Mouse (Mus musculus): ENCODE measurements around the gene Tmem86a. TPM values are rescaled to one million over a fixed set of nuclear protein-coding genes. Genes with fewer than 3 reads are reported as not detected.
A peak's percentile ranks its signal among the peaks of the same experiment; 100 is the strongest.

Tmem86a gene
- polyA plus RNA-seq (2015; fragmentation: Nextera tagmentation; extraction: Ambion mirVana): 27.9 and 29.9 TPM in 2 replicates

DNA sequence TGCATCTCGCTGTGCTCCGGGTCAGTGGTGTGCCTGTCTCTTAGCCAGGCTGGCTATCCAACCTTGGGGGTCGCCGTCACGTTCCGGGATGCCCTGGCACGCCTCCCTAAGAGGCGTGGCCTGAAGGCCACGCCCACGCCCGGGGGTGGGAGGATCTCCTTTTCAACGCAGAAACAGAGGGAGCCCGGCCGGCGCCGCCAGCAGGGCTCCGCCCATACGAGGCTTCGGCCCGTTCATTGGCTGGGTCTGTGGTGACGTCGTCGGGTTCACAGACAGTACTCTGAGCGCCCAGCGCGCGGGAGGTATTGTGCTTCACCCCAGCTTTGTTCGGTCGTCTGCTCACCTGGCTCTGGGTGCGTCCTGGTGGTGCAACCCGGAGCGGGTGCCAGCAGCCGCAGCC, at the start of gene Tmem86a:
Tmem86a (plus strand) TSS at position 236 of the 400 bp plus-strand sequence.
- Histone ChIP-seq H3K4me1 (ENCODE audit: control insufficient read depth, insufficient read depth, low read length) (peaks cover 22% of the 10 kb centered on the region), H3K4me2 (ENCODE audit: low read depth, low read length) (peak within 1 kb of the TSS; percentile 81), H3K9me3 (replicated peaks; ENCODE audit: control insufficient read depth, low read length) (no peaks in the 10 kb centered on the region), H3K27ac (ENCODE audit: low read length) (peak within 1 kb of the TSS; percentile 94), H3K36me3 (ENCODE audit: control insufficient read depth, insufficient read depth, low read length) (no peaks in the 10 kb centered on the region), H3K4me3 (replicated peaks; ENCODE audit: low read length) (peak within 1 kb of the TSS; percentile 86), H3K9ac (ENCODE audit: low read length) (peak within 1 kb of the TSS; percentile 92), H3K27me3 (ENCODE audit: control insufficient read depth, insufficient read depth, low read length) (no peaks in the 10 kb centered on the region)
- WGBS: under 1% methylated on average over 33 of the region's 33 CpGs
- peak; percentile 98 for ATAC-seq (ENCODE audit: insufficient read depth, low FRiP score)

DNA sequence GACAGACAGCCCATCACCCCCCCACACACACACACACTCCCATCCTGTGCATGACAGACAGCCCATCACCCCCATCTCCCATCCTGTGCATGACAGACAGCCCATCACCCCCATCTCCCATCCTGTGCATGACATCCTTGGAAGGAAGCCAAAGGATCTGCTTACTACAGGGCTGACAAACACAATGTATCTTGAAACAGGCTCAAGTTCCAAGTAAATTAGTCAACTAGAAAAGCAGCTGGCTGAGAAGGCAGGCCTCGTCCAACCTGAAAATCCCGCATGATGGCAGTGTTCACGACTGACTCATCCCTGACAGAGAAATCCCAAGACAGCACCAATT, 49.8 kb upstream of the Tmem86a start:
- Histone ChIP-seq H3K36me3 (ENCODE audit: control insufficient read depth, insufficient read depth, low read length) (peaks cover 21% of the 10 kb centered on the region), H3K4me2 (ENCODE audit: low read depth, low read length) (0 out of 2 replicates have a peak overlapping the region, but pooled peaks have one; percentile 5), H3K27ac (ENCODE audit: low read length) (peak overlapping the region; percentile 25), H3K4me1 (ENCODE audit: control insufficient read depth, insufficient read depth, low read length) (peaks cover 39% of the 10 kb centered on the region), H3K9ac (ENCODE audit: low read length) (peak overlapping the region; percentile 6; the same call in 1 of the 2 replicates), H3K27me3 (ENCODE audit: control insufficient read depth, insufficient read depth, low read length) (no peaks in the 10 kb centered on the region), H3K4me3 (replicated peaks; ENCODE audit: low read length) (no peak overlapping the region), H3K9me3 (replicated peaks; ENCODE audit: control insufficient read depth, low read length) (no peaks in the 10 kb centered on the region)
- ATAC-seq (ENCODE audit: insufficient read depth, low FRiP score): peak; percentile 65; the same call in 1 of the 2 replicates
- 29% methylated on average over 3 of the region's 3 CpGs for WGBS

DNA sequence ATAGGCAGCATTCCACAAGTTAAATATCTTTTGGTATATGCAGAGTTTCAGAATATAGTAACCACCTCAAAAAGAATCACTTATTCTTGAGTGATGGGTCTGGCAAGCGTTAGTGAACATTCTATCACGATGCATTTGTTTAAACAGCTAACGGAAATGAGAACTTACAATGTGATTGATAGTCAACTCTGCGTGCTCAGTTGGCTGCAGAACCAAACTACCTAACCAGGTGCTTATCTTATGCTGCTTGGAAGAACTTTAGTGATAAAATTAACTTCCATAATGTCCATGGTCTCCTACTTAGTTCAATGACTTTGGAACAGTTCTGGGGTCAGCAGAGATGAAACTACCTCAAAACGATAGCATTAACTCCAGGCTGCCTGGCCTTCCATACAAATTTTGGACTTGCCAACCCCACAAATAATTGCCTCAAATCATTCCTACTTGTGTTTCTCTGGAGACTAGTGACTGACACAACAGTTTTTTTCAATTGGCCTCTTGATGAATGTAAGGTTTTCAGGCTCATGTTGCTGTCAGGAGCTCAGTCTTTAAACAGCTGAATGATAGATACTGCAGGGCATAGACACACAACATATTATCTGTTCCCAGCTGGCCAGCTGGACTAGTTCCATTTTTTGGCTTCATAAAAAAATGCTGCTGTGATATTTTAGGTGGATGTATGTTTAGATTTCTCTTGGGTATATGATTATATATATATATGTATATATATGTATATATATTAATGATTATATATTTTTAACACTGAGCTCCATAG, 49.1 kb upstream of the Tmem86a start:
- peaks cover 39% of the 10 kb centered on the region for H3K4me1 ChIP-seq (ENCODE audit: control insufficient read depth, insufficient read depth, low read length)
- no peak overlapping the region for H3K4me2 ChIP-seq (ENCODE audit: low read depth, low read length)
- no peak for ATAC-seq (ENCODE audit: insufficient read depth, low FRiP score)
- no peak overlapping the region for H3K4me3 ChIP-seq (replicated peaks; ENCODE audit: low read length)
- H3K9ac ChIP-seq (ENCODE audit: low read length): no peak overlapping the region; the same call in 1 of the 2 replicates
- no peaks in the 10 kb centered on the region for H3K9me3 ChIP-seq (replicated peaks; ENCODE audit: control insufficient read depth, low read length)
- WGBS: 28% methylated on average over 5 of the region's 5 CpGs
- H3K36me3 ChIP-seq (ENCODE audit: control insufficient read depth, insufficient read depth, low read length): peaks cover 18% of the 10 kb centered on the region
- peak overlapping the region; percentile 46; the same call in 1 of the 2 replicates for H3K27ac ChIP-seq (ENCODE audit: low read length)
- H3K27me3 ChIP-seq (ENCODE audit: control insufficient read depth, insufficient read depth, low read length): no peaks in the 10 kb centered on the region

DNA sequence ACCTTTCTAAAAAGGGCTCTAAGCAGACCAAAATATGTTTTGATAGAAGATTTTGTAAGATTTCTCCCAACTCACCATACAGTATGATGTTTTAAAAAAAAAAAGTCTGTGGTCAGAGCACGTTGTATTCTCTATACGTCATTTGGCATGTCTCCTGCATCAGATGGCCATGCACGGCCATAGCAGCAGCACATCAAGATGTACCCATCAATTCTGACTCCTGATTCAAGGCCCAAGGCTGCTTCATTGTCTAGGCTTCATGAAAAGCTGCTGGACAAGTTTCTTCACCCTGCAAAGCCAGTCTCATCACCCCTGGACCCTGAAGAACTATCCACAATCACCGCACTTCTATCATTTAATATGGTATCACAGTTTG, 48.5 kb upstream of the Tmem86a start:
- peak overlapping the region; percentile 13; the same call in 1 of the 2 replicates for H3K27ac ChIP-seq (ENCODE audit: low read length)
- WGBS: 57% methylated on average over 4 of the region's 4 CpGs
- ATAC-seq (ENCODE audit: insufficient read depth, low FRiP score): no peak

DNA sequence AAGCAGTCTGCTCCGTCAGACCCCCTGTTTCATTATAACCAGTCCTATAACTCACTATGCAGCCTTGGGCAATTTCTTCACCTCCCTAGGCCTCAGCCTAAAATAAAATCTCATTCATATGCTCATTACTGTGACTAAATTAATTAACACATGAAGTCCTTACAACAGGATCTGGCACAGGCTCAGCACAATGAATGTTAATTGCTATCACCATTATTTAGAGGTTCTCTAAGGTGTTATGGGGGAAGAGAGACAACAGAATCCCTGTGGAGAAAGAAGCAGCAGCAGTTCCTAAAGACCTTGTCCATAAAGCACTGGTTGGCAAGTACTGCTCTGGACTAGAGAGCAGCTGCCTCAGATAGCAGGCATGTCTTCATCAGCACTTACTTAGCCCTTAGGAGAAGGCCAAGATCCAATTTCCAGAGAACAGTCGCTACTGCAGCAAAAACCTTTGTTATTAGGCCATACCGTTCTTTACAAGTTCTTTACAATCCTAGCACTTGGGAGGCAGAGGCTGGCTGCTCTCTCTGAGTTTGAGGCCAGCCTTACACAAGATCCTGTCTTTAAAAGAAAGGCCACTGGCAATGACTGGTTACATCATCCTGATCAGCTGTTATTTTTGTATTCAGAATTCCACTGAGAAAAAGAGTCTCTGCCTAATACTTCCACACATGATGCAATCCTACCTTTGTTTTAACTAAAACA, 46.8 kb upstream of the Tmem86a start:
- no peaks in the 10 kb centered on the region for H3K27me3 ChIP-seq (ENCODE audit: control insufficient read depth, insufficient read depth, low read length)
- peaks cover 43% of the 10 kb centered on the region for H3K4me1 ChIP-seq (ENCODE audit: control insufficient read depth, insufficient read depth, low read length)
- H3K4me2 ChIP-seq (ENCODE audit: low read depth, low read length): no peak overlapping the region
- H3K9ac ChIP-seq (ENCODE audit: low read length): no peak overlapping the region
- 64% methylated on average over 3 of the region's 3 CpGs for WGBS
- H3K36me3 ChIP-seq (ENCODE audit: control insufficient read depth, insufficient read depth, low read length): peaks cover 2% of the 10 kb centered on the region; the same call in 1 of the 2 replicates
- ATAC-seq (ENCODE audit: insufficient read depth, low FRiP score): no peak
- no peak overlapping the region for H3K4me3 ChIP-seq (replicated peaks; ENCODE audit: low read length)
- H3K27ac ChIP-seq (ENCODE audit: low read length): no peak overlapping the region
- H3K9me3 ChIP-seq (replicated peaks; ENCODE audit: control insufficient read depth, low read length): no peaks in the 10 kb centered on the region

More for the DNA sequence above, 48.5 kb upstream of the Tmem86a start:
- H3K27me3 ChIP-seq (ENCODE audit: control insufficient read depth, insufficient read depth, low read length): no peaks in the 10 kb centered on the region
- no peak overlapping the region for H3K4me2 ChIP-seq (ENCODE audit: low read depth, low read length)
- no peak overlapping the region for H3K9ac ChIP-seq (ENCODE audit: low read length)
- H3K4me1 ChIP-seq (ENCODE audit: control insufficient read depth, insufficient read depth, low read length): peaks cover 41% of the 10 kb centered on the region
- H3K9me3 ChIP-seq (replicated peaks; ENCODE audit: control insufficient read depth, low read length): no peaks in the 10 kb centered on the region
- peaks cover 18% of the 10 kb centered on the region for H3K36me3 ChIP-seq (ENCODE audit: control insufficient read depth, insufficient read depth, low read length)
- no peak overlapping the region for H3K4me3 ChIP-seq (replicated peaks; ENCODE audit: low read length)

DNA sequence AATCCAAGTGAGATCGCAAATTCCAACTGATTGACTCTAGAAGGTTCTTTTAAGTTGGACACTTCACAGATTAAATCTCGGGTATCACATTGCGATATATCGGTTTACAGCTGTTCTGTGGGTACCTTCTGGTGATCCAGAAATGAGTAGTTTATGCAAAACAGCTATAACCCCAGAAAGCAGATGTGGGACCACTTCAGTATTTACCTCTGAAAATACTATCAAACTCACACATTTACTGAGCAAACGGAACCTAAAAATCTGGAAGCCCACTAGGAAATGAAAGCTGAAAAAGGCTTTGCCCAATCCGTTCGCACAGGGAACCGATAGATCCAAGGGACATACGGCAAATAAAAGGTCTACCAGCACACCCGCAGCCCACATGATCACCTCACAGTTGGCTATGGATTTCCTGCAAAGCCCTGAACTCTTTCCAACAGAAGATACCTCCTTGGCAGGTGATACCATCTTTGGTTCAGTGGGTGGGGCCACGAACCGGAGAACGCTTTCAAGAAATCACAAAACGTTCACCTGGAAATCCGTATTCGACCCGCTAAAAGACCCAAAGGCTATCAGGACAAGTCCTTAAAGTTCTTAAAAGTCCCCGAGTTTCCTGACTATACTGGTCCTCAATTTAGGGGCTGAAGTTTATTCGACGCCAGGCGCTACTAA, 43.2 kb upstream of the Tmem86a start:
- no peaks in the 10 kb centered on the region for H3K27me3 ChIP-seq (ENCODE audit: control insufficient read depth, insufficient read depth, low read length)
- no peak for ATAC-seq (ENCODE audit: insufficient read depth, low FRiP score)
- 13% methylated on average over 21 of the region's 21 CpGs for WGBS
- H3K4me3 ChIP-seq (replicated peaks; ENCODE audit: low read length): peak overlapping the region; percentile 90
- H3K4me1 ChIP-seq (ENCODE audit: control insufficient read depth, insufficient read depth, low read length): peaks cover 26% of the 10 kb centered on the region
- H3K9me3 ChIP-seq (replicated peaks; ENCODE audit: control insufficient read depth, low read length): no peaks in the 10 kb centered on the region
- H3K4me2 ChIP-seq (ENCODE audit: low read depth, low read length): peak overlapping the region; percentile 89
- peak overlapping the region; percentile 97 for H3K27ac ChIP-seq (ENCODE audit: low read length)
- no peaks in the 10 kb centered on the region for H3K36me3 ChIP-seq (ENCODE audit: control insufficient read depth, insufficient read depth, low read length)
- H3K9ac ChIP-seq (ENCODE audit: low read length): peak overlapping the region; percentile 92

DNA sequence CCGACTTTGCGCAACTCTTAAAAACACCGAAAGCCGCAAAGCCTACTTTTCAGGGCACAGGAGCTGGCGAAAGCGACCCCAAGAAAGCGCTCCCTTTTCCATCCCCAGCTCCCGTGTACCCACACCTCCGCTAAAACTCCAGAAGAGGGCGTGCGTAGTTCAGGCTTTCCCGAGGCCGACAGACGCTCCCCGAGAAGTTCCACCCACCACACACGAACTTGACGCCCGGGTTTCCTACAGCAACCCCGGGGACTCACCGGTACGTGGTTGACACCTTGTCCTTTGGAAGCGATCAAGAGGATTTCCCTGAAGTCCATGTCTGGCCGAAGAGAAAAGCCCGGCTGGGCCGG, 42.6 kb upstream of the Tmem86a start:
- Histone ChIP-seq H3K4me2 (ENCODE audit: low read depth, low read length) (peak overlapping the region; percentile 89), H3K27ac (ENCODE audit: low read length) (peak overlapping the region; percentile 97), H3K4me1 (ENCODE audit: control insufficient read depth, insufficient read depth, low read length) (peaks cover 21% of the 10 kb centered on the region), H3K4me3 (replicated peaks; ENCODE audit: low read length) (peak overlapping the region; percentile 90), H3K9me3 (replicated peaks; ENCODE audit: control insufficient read depth, low read length) (no peaks in the 10 kb centered on the region), H3K27me3 (ENCODE audit: control insufficient read depth, insufficient read depth, low read length) (no peaks in the 10 kb centered on the region), H3K9ac (ENCODE audit: low read length) (peak overlapping the region; percentile 92), H3K36me3 (ENCODE audit: control insufficient read depth, insufficient read depth, low read length) (no peaks in the 10 kb centered on the region)
- peak; percentile 62 for ATAC-seq (ENCODE audit: insufficient read depth, low FRiP score)
- WGBS: under 1% methylated on average over 25 of the region's 25 CpGs

DNA sequence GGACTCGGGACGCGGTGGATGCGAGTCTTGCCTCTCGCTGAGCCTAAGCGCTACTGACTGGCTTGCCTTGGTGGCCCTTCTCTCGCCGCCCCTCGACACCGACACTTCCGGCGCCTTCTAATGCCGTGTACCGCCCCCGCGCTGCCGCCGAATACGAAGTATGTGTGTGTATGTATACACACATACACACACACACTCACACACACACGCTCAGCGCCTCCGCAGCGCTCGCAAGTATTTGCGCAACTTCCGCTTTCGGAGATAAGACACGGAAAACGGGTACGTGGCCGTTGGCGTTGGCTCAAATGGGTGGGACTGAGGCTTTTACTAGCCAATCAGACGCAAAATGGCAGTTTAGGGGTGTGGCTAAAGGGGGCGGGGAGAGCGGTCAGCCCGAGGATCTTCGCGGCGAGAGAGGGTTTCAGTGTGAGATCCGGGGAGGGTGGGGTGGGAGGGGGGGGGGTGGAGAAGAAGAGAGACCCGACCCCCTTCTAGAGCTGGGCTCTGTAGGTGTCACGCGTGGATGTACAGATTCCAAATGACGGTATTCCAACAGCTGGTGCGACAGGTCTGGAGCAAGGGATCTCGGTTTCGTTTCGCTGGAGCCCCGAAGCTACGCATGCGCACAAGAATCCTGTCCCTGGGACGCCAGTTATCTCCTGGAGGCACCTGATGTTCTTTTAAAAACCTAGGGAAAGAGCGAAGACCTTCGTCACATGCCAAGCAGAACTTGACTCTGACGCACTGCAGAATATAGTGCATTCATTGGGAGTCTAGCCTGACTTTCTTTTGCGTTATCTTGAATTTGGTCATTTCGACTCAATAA, 42.0 kb upstream of the Tmem86a start, which contains the start of gene Spty2d1:
Spty2d1 (minus strand) TSS at position 244 of the 826 bp plus-strand sequence.
- peak; percentile 95 for ATAC-seq (ENCODE audit: insufficient read depth, low FRiP score)
- Histone ChIP-seq H3K9ac (ENCODE audit: low read length) (peak within 1 kb of the TSS; percentile 92), H3K9me3 (replicated peaks; ENCODE audit: control insufficient read depth, low read length) (no peaks in the 10 kb centered on the region), H3K4me3 (replicated peaks; ENCODE audit: low read length) (peak within 1 kb of the TSS; percentile 90), H3K27ac (ENCODE audit: low read length) (peak within 1 kb of the TSS; percentile 97), H3K4me2 (ENCODE audit: low read depth, low read length) (peak within 1 kb of the TSS; percentile 89), H3K27me3 (ENCODE audit: control insufficient read depth, insufficient read depth, low read length) (no peaks in the 10 kb centered on the region), H3K36me3 (ENCODE audit: control insufficient read depth, insufficient read depth, low read length) (no peaks in the 10 kb centered on the region), H3K4me1 (ENCODE audit: control insufficient read depth, insufficient read depth, low read length) (peaks cover 17% of the 10 kb centered on the region)
- WGBS: under 1% methylated on average over 57 of the region's 57 CpGs
